Mouse (Mus musculus) embryo, embryonic 10 days (tissue): ENCODE data around the gene Naa25.

ENCODE experiments used
- DNase-seq: peaks from one replicate; pipeline ENCODE4 v3.0.0-alpha.2; 2015; ENCODE audit warnings: low spot score

Naa25 gene

GRCm38 (mm10) chr5:121393402-121393801 lies 4.3 kb upstream of the Naa25 start:
- DNase-seq: no peak

- no peak for DNase-seq
These were observed 2.1 kb upstream of the Naa25 start for GRCm38 (mm10) chr5:121395621-121396020.

- DNase-seq: peak; percentile 38
These were observed 619 bp downstream of the Naa25 start for GRCm38 (mm10) chr5:121398146-121398964.

GRCm38 (mm10) chr5:121398965-121399462 lies 1.3 kb downstream of the Naa25 start:
- DNase-seq: no peak

- no peak for DNase-seq
These were observed 1.8 kb downstream of the Naa25 start for GRCm38 (mm10) chr5:121399540-121399939.

- no peak for DNase-seq
These were observed 2.3 kb downstream of the Naa25 start for GRCm38 (mm10) chr5:121400064-121400463.

GRCm38 (mm10) chr5:121400849-121401248 lies 3.1 kb downstream of the Naa25 start:
- DNase-seq: no peak

GRCm38 (mm10) chr5:121407856-121408255 lies 10.1 kb downstream of the Naa25 start:
- no peak for DNase-seq

- DNase-seq: no peak
These were observed 13.2 kb downstream of the Naa25 start for GRCm38 (mm10) chr5:121410975-121411374.

- DNase-seq: no peak
These were observed 23.0 kb downstream of the Naa25 start for GRCm38 (mm10) chr5:121420721-121421120.

- DNase-seq: no peak
These were observed 25.1 kb downstream of the Naa25 start for GRCm38 (mm10) chr5:121422787-121423186.

- DNase-seq: no peak
These were observed 25.6 kb downstream of the Naa25 start for GRCm38 (mm10) chr5:121423297-121423696.

- DNase-seq: no peak
These were observed 31.2 kb downstream of the Naa25 start for GRCm38 (mm10) chr5:121428954-121429353.

- no peak for DNase-seq
These were observed 40.4 kb downstream of the Naa25 start for GRCm38 (mm10) chr5:121438131-121438530.

- DNase-seq: no peak
These were observed 41.0 kb downstream of the Naa25 start for GRCm38 (mm10) chr5:121438756-121439155.

- peak; percentile 64 for DNase-seq
These were observed 45.8 kb downstream of the Naa25 start for GRCm38 (mm10) chr5:121443548-121443947.

GRCm38 (mm10) chr5:121444870-121445269 lies 47.1 kb downstream of the Naa25 start:
- DNase-seq: no peak

- DNase-seq: no peak
These were observed 50.7 kb downstream of the Naa25 start for GRCm38 (mm10) chr5:121448450-121448849.

- DNase-seq: peak; percentile 47
These were observed 52.2 kb downstream of the Naa25 start for GRCm38 (mm10) chr5:121449976-121450375.

- no peak for DNase-seq
These were observed 52.7 kb downstream of the Naa25 start for GRCm38 (mm10) chr5:121450476-121450875.

- no peak for DNase-seq
These were observed 53.5 kb downstream of the Naa25 start for GRCm38 (mm10) chr5:121451203-121451602.

- DNase-seq: peak; percentile 73
These were observed 53.9 kb downstream of the Naa25 start, which contains the start of gene Tmem116 for GRCm38 (mm10) chr5:121451644-121452025. TSS of gene Tmem116 (plus strand) at chr5:121451893.

- DNase-seq: peak; percentile 99
These were observed 54.5 kb downstream of the Naa25 start, which contains the start of gene Erp29 for GRCm38 (mm10) chr5:121452026-121452869. TSS of gene Erp29 (minus strand) at chr5:121452506.
